Mouse (Mus musculus) brain, adult 2 months (tissue): ENCODE measurements around the gene Lpp.

Experiments
- DNase-seq: peaks from one replicate; pipeline ENCODE4 v3.0.0; 2011; ENCODE audit warnings: low read depth, low spot score

Lpp gene

GRCm38 (mm10) chr16:24469313-24469712, 76.0 kb downstream of the Lpp start:
- no peak for DNase-seq

GRCm38 (mm10) chr16:24470601-24471000, 77.3 kb downstream of the Lpp start:
- DNase-seq, result no peak

GRCm38 (mm10) chr16:24471029-24471428, 77.7 kb downstream of the Lpp start:
- no peak for DNase-seq

GRCm38 (mm10) chr16:24471801-24472200, 78.5 kb downstream of the Lpp start:
- no peak for DNase-seq

GRCm38 (mm10) chr16:24473966-24474365, 80.7 kb downstream of the Lpp start:
- DNase-seq, result no peak

GRCm38 (mm10) chr16:24474781-24475180, 81.5 kb downstream of the Lpp start:
- no peak for DNase-seq

GRCm38 (mm10) chr16:24475305-24475947, 82.1 kb downstream of the Lpp start:
- no peak for DNase-seq

GRCm38 (mm10) chr16:24476911-24477401, 83.6 kb downstream of the Lpp start:
- no peak for DNase-seq

GRCm38 (mm10) chr16:24478006-24478405, 84.7 kb downstream of the Lpp start:
- DNase-seq, result no peak

GRCm38 (mm10) chr16:24478851-24479250, 85.5 kb downstream of the Lpp start:
- DNase-seq, result no peak

GRCm38 (mm10) chr16:24482648-24483047, 89.3 kb downstream of the Lpp start:
- no peak for DNase-seq

GRCm38 (mm10) chr16:24483527-24484101, 90.3 kb downstream of the Lpp start:
- peak; percentile 98 for DNase-seq

GRCm38 (mm10) chr16:24487782-24488241, 94.5 kb downstream of the Lpp start:
- DNase-seq, result peak; percentile 67

- no peak for DNase-seq
Measured at GRCm38 (mm10) chr16:24489516-24490285, 96.4 kb downstream of the Lpp start.

GRCm38 (mm10) chr16:24490751-24491485, 97.6 kb downstream of the Lpp start:
- DNase-seq, result peak; percentile 61

GRCm38 (mm10) chr16:24491486-24491758, 98.1 kb downstream of the Lpp start:
- DNase-seq, result no peak

- no peak for DNase-seq
Measured at GRCm38 (mm10) chr16:24492194-24492940, 99.1 kb downstream of the Lpp start.

- no peak for DNase-seq
Measured at GRCm38 (mm10) chr16:24494531-24494930, 101.2 kb downstream of the Lpp start.

- no peak for DNase-seq
Measured at GRCm38 (mm10) chr16:24495461-24495860, 102.2 kb downstream of the Lpp start.

GRCm38 (mm10) chr16:24496635-24497034, 103.3 kb downstream of the Lpp start:
- DNase-seq, result no peak

- no peak for DNase-seq
Measured at GRCm38 (mm10) chr16:24497413-24497812, 104.1 kb downstream of the Lpp start.
